Mouse (Mus musculus): ENCODE data around the gene Agrn.

Agrn gene

GRCm38 (mm10) chr4:156197131-156197828, at the start of gene Agrn:
Gene Agrn (minus strand): TSS chr4:156197488.
- DNase-seq (ENCODE audit: low spot score in 2 of 2), result peak; percentile 46 to 50

- no peak for DNase-seq (ENCODE audit: low spot score in 2 of 2)
These were observed 39.6 kb upstream of the Agrn start for GRCm38 (mm10) chr4:156236651-156237447.

DNA sequence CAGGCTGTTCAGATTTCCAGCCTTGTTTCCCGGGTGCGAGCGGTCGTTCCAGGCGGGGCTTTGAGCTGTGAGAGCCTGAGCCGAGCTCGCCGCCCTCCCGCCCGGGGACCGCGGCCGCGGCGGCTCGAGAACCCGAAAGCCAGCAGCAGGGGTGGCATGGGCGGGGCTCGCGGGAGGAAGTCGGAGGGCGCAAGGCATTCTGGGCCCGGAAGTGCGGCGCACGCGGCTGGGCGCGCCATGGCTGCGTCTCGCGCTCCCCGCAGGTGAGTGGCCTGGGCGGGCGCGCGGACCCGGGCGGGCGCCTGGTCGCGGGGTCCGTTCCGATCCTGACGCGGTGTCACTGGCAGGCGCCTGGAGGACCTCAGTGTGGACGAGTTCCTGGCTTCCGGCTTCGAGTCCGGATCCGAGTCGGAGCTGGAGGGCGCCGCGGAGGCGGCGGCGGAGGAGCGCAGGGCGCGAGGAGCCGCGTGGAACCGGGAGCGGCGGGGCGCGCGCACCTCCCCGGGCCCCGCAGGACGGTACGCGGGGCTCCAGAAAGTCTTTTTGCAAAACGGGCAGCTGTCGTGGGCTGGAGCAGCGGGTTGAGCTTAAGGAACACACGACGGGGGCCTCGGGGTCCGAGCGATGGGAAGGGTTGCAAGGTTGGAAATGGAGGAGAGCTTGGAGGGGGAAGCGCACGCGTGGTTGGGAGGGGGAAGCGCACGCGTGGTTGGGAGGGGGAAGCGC, 38.7 kb upstream of the Agrn start, which contains the start of gene Noc2l:
Noc2l (plus strand) TSS at position 203 of the 726 bp plus-strand sequence.
- peak; percentile 85 to 89 for DNase-seq (ENCODE audit: low spot score in 2 of 2)

DNA sequence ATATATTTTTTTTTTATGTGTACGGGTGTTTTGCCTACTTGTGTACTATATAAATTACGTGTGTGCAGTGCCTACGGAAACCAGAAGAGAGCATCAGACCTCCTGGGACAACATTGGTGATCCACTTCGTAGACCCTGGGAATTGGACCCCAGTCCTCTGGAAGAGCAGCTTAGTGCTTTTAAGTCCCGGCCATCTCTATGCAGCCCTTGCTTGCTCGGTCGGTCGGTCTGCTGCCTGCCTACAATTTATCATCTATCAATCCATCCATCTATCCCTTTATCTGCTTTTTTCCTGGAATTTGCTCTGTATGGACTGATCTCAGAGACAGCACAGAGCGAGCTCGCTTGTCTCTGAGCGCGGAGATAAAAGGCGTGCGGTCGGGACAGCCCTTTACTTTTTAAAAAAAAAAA, 38.1 kb upstream of the Agrn start:
- no peak for DNase-seq (ENCODE audit: low spot score in 2 of 2)

- DNase-seq (ENCODE audit: low spot score in 2 of 2), result peak; percentile 60 to 74
These were observed 37.5 kb upstream of the Agrn start, which contains the start of gene Plekhn1 for GRCm38 (mm10) chr4:156234701-156235213. Gene Plekhn1 (minus strand): TSS chr4:156234857.

- DNase-seq (ENCODE audit: low spot score in 2 of 2), result no peak
These were observed 36.8 kb upstream of the Agrn start for GRCm38 (mm10) chr4:156234021-156234501.

GRCm38 (mm10) chr4:156228393-156229024, 31.2 kb upstream of the Agrn start:
- no peak for DNase-seq (ENCODE audit: low spot score in 2 of 2)

GRCm38 (mm10) chr4:156227752-156228392, 30.6 kb upstream of the Agrn start:
- no peak for DNase-seq (ENCODE audit: low spot score in 2 of 2)

DNA sequence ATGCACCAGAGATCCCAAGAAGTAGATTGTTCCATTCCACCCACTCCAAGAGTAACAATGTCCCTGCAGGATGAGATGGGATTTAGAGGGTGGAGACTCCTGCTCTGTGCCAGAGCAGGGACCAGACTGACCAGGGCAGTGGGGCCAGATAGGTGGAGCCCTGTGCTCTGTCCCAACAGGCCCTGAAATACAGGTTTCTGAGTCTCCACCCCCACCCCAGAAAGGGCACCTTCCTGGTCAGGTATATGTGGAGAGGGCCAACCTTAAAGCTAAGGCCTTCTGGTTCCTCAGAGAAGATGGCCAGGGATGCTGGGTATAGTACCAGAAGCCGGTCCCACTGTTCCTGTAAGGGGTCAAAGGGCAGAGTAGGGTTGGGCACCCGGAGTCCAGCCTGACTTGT, 27.0 kb upstream of the Agrn start:
- no peak for DNase-seq (ENCODE audit: low spot score in 2 of 2)

DNA sequence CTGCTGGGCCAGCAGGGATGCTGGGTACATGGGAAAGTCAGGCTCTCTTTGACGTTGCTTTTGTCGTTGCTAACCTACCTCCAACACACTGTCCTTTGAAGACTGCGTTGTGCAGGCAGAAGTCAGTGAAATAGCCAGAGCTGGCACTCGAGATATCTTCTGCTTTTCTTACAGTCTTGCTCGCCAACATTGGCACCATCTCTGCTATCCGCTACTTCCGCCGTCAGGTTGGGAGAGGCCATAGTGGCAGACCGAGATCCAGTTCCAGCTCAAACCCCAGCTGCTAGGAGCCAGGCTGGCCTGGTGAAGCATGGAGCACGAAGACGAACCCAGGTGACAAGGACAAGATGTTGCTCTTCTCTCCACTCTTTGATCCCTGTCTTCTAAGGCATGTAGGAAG, 22.6 kb upstream of the Agrn start:
- no peak for DNase-seq (ENCODE audit: low spot score in 2 of 2)

GRCm38 (mm10) chr4:156217838-156218237, 20.6 kb upstream of the Agrn start:
- DNase-seq (ENCODE audit: low spot score in 2 of 2), result no peak

- no peak for DNase-seq (ENCODE audit: low spot score in 2 of 2)
These were observed 19.9 kb upstream of the Agrn start for GRCm38 (mm10) chr4:156217022-156217669.

DNA sequence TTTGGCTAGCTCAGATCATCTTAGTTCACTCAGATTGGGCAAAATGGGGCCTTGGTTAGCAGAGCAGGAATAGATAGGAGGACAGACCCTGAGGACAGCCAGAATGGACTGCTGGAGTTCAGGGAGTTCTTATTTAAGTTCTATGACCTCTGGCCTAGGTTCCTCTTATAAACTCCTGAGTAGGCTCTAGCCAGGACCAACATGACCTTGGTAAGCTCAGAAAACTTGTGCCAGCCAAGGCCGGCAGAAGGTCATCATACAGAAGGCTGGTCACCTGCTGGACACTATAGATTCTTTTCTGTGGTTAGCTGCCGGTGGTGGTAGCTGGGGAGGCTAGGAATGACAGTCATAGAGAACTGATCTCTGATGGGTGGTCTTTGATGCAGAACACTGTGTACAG, 18.9 kb upstream of the Agrn start:
- no peak for DNase-seq (ENCODE audit: low spot score in 2 of 2)

DNA sequence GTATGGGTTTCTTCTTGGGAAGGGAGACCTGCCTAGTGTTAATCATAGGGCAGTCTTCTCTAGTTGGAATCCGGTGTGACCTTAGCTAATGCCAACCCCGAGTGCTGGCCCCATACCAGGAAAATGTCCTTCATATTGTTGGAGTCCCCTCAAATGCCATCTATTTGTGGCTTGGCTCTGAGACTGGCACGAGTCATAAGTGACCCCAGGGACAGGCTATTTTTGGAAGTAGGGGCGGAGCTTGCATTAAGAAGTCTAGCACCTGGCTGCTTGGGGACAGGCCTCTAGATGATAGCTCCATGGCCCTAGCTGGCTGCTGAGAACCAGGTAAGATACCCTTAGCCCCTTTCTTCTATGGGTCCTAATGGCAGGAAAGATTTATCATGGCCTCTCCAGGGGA, 18.4 kb upstream of the Agrn start, which contains the start of gene Perm1:
Perm1 (plus strand) TSS at position 220 of the 400 bp plus-strand sequence.
- DNase-seq (ENCODE audit: low spot score in 2 of 2), result no peak

DNA sequence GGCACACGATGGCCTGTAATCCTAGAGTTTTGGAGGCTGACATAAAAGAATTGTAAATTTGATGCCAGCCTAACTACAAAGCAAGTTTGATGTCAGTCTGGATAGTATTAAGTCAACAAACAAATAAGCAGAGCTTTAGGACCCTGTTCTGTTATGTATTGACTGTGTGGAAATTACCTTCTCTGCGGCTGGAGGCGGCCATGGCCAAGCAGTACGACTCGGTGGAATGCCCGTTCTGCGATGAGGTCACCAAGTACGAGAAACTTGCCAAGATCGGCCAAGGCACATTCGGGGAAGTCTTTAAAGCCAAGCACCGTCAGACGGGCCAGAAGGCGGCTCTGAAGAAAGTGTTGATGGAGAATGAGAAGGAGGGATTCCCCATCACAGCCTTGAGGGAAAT, 15.8 kb upstream of the Agrn start:
- DNase-seq (ENCODE audit: low spot score in 2 of 2), result no peak

- no peak for DNase-seq (ENCODE audit: low spot score in 2 of 2)
These were observed 12.8 kb upstream of the Agrn start for GRCm38 (mm10) chr4:156209963-156210635.

DNA sequence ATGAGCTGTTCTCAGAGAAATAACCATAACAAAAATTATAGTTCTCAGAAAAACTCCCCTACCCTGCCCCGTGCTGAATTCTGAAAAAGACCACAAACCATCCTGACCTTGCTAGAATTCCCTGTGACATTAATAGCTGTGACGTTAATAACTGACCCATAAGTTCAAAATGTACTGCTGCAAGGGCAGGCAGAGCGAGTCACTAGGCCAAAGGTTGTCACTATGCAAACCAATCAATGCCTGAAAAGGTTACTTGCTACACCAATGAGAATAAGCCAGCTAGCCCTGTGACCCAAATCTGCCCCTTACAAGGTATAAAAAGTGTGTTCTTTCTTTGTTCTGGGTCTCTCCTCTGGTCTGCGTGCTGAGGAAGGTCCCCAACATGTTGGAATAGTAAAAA, 11.6 kb upstream of the Agrn start:
- DNase-seq (ENCODE audit: low spot score in 2 of 2), result no peak

GRCm38 (mm10) chr4:156203413-156204131, 6.3 kb upstream of the Agrn start:
- DNase-seq (ENCODE audit: low spot score in 2 of 2), result no peak

DNA sequence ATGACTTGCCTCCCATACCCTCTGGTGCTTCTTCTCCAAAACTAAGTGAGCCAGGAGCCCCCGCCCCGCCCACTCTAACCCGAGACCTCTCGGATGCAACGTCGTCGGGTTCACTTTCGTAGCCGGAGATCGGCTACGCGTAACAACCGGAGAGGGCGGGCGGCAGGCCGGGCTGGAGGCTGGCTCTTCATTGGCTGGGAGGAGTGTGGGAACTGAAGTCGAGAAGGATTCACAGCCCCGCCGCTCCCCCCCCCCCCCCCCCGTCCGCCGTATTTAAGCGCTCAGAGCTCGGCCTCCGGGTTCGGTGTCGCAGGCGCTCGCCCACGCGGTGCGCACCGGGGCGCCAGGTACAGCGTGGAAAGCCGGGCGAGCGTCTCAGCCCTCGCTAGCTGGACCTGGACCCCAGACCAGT, 5.7 kb upstream of the Agrn start, which contains the start of gene AW011738:
AW011738 (plus strand) TSS at position 304 of the 412 bp plus-strand sequence.
- peak; percentile 36 to 50 for DNase-seq (ENCODE audit: low spot score in 2 of 2)
